Mouse (Mus musculus): ENCODE measurements at regions not wholly inside any gene's neighbourhood (a gene's known extent, or its start where the extent isn't known, plus 50 kb on each side); places are given as distances from the start of the nearest gene placed in this dataset.

- TF ChIP-seq CTCF (IDR thresholded peaks at IDR 0.05; ENCODE audit: insufficient read depth, low read length) (no peak), POLR2A (IDR thresholded peaks at IDR 0.05; ENCODE audit: borderline replicate concordance, extremely low read depth, low read depth, low read length) (no peak)
Observed at GRCm38 (mm10) chr11:56281201-56281600, 240.4 kb upstream of the Nmur2 start.
